Mouse (Mus musculus): ENCODE measurements around the gene Zmym2. TPM values are rescaled to one million over a fixed set of nuclear protein-coding genes. Genes with fewer than 3 reads are reported as not detected.
"Not testable (repeated sequence)": the region's sequence is repeated elsewhere in the genome, so short reads cannot be mapped to it uniquely, and the experiment has no call there.

The Zmym2 gene
- polyA plus RNA-seq, 1 experiment from 2014 or later = 6.4 TPM

DNA sequence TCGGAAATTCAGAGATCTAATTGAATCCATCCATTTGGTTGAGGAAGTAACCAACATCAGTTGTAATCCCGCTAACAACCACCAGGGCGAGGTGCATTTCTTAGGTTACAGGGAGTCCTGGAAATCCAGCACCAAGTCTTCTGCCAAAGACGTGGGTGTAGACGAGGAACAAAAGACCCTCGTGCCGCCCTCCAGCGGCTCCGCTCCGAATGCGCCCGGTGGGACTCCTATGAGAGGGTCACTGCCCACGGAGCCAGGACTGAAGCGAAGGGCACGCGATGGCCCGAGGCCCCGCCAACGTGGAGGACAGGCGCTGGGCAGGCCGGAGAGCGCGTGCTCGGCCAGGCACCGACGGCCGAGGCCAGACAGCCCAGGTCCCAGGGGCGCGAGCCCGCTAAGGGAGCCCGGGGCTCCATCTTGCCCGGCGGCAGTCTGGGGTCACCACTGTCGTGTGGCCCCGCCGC is 1.1 kb upstream of the Zmym2 start:
- Histone ChIP-seq H3K4me3 (replicated peaks) (peak overlapping the region; percentile 77), H3K4me1 (replicated peaks) (peaks cover 30% of the 10 kb centered on the region), H3K27me3 (no peaks in the 10 kb centered on the region), H3K9ac (peak overlapping the region; percentile 81), H3K9me3 (replicated peaks) (no peaks in the 10 kb centered on the region), H3K36me3 (peaks cover 5% of the 10 kb centered on the region; the same call in 1 of the 2 replicates), H3K27ac (peak overlapping the region; percentile 79), H3K4me2 (peak overlapping the region; percentile 96)
- peak; percentile 12 for ATAC-seq (ENCODE audit: low read depth)
- under 1% methylated on average over 36 of the region's 36 CpGs for WGBS (ENCODE audit: insufficient replicate concordance)
- DNase-seq = peak; percentile 76

DNA sequence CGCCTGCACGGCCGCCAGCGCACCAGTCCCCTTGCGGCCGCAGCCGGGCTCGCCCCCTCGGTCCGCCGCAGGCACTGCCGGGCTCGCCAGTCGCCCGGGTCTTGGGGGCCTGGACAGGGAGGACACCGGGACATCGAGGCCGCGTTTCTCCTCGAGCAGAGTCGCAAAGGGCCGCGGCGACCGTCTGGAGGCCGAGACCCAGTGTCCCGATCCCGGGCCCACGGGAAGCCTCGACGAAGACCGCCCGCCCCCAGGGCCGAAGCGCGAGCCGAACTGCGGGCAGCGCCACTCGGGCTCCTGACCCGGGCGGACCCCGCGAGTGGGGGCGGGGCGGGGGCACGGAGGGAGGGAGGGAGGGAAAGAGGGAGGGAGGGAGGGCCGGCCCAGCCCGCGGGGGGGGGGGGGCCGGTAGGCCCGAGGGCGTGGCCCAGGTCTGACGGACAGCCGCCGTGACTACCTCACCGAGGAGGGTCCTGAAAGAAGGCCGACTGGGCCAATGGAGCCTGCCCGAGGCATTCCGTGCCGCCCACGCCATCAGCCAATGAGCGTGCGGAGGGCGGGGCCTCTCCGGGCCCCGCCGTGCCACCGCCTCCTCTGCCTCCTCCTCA is 363 bp upstream of the Zmym2 start:
- DNase-seq (peak; percentile 74), ATAC-seq (ENCODE audit: low read depth) (peak; percentile 96)
- 0% methylated on average over 27 of the region's 69 CpGs for WGBS (ENCODE audit: insufficient replicate concordance)

DNA sequence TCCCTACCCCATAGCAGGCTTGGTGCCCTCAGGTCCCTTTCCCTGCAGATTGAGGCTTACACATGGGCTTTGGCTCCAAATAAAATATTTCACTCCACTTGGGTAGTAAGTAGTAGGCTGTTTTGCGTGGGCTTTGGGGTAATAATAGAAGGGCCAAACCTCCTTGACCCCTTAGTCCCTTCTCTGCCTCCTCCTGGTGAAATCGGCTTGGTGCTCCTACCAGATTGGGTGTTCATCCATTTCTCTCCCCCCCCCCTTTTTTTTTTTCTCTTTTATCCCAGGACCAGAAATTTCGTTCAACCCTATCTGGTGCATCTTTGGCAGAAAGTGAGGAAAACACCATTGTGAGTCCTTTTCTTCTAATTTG is 1.0 kb downstream of the Zmym2 start:
- Histone ChIP-seq H3K27ac (peak overlapping the region; percentile 91), H3K9ac (peak overlapping the region; percentile 88), H3K9me3 (replicated peaks) (no peaks in the 10 kb centered on the region), H3K27me3 (no peaks in the 10 kb centered on the region), H3K4me1 (replicated peaks) (peaks cover 30% of the 10 kb centered on the region), H3K4me2 (peak overlapping the region; percentile 76), H3K36me3 (peaks cover 7% of the 10 kb centered on the region; the same call in 1 of the 2 replicates), H3K4me3 (replicated peaks) (peak overlapping the region; percentile 86)
- no peak for ATAC-seq (ENCODE audit: low read depth)
- WGBS (ENCODE audit: insufficient replicate concordance) = 0% methylated on average over 3 of the region's 3 CpGs
- no peak for DNase-seq

More for the DNA sequence above, 363 bp upstream of the Zmym2 start:
- Histone ChIP-seq H3K4me2 (peak overlapping the region; percentile 96), H3K27ac (peak overlapping the region; percentile 76), H3K4me1 (replicated peaks) (peaks cover 30% of the 10 kb centered on the region), H3K9ac (peak overlapping the region; percentile 81), H3K4me3 (replicated peaks) (peak overlapping the region; percentile 77)
- not testable (repeated sequence) for H3K27me3 ChIP-seq; H3K36me3 ChIP-seq; H3K9me3 ChIP-seq (replicated peaks)

DNA sequence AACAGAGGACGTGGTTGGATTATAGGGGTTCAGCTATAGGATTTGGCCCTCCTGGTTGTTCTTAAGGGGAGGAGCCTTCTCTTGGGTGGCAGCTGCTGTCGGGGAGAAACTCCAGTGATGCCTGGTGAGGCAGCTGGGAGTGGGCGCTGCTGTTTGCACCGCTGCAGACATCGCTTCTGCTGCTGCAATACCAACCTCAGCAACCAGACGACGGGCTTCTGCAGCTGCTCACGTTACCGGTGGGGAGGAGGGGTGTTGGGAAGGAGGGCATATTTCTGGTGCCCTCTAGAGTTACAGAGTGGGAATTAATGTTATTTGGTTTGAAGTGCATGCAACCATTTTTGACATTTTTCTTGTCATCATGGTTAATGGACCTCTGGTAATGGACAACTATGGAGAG is 1.4 kb downstream of the Zmym2 start:
- Histone ChIP-seq H3K9ac (peak overlapping the region; percentile 88), H3K36me3 (peaks cover 8% of the 10 kb centered on the region; the same call in 1 of the 2 replicates), H3K4me1 (replicated peaks) (peaks cover 30% of the 10 kb centered on the region), H3K9me3 (replicated peaks) (no peaks in the 10 kb centered on the region), H3K27ac (peak overlapping the region; percentile 91), H3K27me3 (no peaks in the 10 kb centered on the region), H3K4me3 (replicated peaks) (peak overlapping the region; percentile 86), H3K4me2 (peak overlapping the region; percentile 76)
- ATAC-seq (ENCODE audit: low read depth) (no peak), DNase-seq (peak; percentile 67)
- 1% methylated on average over 9 of the region's 9 CpGs for WGBS (ENCODE audit: insufficient replicate concordance)

DNA sequence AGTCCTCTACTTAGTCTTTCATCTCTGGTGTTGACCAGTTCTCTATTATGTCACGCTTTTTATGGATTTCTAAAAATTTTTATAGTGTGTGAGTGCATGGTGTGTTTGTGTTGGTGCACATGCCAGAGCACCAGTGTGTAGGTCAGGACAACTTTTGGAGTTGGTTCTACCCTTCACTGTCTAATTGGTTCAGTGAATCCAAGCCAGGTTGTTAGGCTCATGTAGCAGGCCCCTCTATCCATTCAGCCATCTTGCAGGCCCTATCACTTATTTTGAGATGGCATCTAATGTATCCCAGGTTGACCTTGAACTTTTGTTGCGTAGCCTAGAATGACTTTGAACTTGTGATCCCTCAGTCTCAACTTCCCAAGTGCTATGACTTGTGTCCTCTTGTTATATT is 2.0 kb downstream of the Zmym2 start:
- Histone ChIP-seq H3K4me1 (replicated peaks) (peaks cover 30% of the 10 kb centered on the region), H3K36me3 (peaks cover 11% of the 10 kb centered on the region; the same call in 1 of the 2 replicates), H3K9me3 (replicated peaks) (no peaks in the 10 kb centered on the region), H3K4me3 (replicated peaks) (peak overlapping the region; percentile 86), H3K4me2 (peak overlapping the region; percentile 76), H3K9ac (peak overlapping the region; percentile 88; the same call in 1 of the 2 replicates), H3K27me3 (no peaks in the 10 kb centered on the region), H3K27ac (no peak overlapping the region; the same call in 1 of the 2 replicates)
- DNase-seq (no peak), ATAC-seq (ENCODE audit: low read depth) (no peak)
- WGBS (ENCODE audit: insufficient replicate concordance) = 59% methylated on average over 2 of the region's 2 CpGs

DNA sequence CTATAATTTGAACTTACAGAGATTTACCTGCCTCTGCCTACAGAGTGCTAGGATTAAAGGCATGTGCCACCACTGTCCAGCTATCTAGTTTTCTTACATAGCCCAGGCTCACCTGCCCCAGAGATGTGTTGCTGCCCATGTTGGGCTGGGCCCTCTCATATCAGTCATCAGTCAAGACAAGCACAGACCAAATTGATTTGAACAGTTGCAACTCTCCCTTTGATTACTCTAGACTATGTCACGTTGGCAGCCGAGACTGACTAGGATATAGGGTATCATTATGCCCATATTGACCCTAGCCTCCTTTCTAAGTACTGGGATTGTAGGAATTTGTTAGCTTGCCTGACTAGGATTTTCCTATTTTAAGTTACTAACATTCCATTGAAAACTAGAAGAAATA is 8.0 kb downstream of the Zmym2 start:
- Histone ChIP-seq H3K9ac (no peak overlapping the region), H3K4me2 (no peak overlapping the region), H3K9me3 (replicated peaks) (no peaks in the 10 kb centered on the region), H3K4me3 (replicated peaks) (no peak overlapping the region), H3K4me1 (replicated peaks) (peaks cover 13% of the 10 kb centered on the region), H3K27ac (no peak overlapping the region), H3K36me3 (peaks cover 11% of the 10 kb centered on the region; the same call in 1 of the 2 replicates), H3K27me3 (no peaks in the 10 kb centered on the region)
- 49% methylated on average over 2 of the region's 2 CpGs for WGBS (ENCODE audit: insufficient replicate concordance)
- DNase-seq = no peak
- no peak for ATAC-seq (ENCODE audit: low read depth)

DNA sequence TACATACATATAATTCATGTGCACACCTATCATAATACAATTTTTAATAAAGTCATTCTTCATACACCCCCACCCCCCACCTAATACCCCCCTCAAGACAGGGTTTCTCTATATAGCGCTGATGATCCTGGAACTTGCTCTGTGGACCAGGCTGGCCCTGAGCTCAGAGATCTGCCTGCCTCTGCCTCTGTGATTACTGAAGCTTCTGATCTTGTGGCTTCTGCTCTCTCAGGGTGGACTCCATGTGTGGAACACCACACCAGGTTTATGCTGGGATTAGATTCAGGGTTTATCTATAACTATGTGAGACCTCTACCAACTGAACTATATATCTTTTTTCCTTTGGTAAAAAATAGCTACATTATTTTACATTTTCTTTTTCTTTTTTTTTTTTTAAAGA is 10.1 kb downstream of the Zmym2 start:
- peaks cover 11% of the 10 kb centered on the region; the same call in 1 of the 2 replicates for H3K36me3 ChIP-seq
- no peaks in the 10 kb centered on the region for H3K9me3 ChIP-seq (replicated peaks)
- no peak overlapping the region for H3K4me2 ChIP-seq
- no peak overlapping the region for H3K27ac ChIP-seq
- 95% methylated on average over 1 of the region's 1 CpGs for WGBS (ENCODE audit: insufficient replicate concordance)
- peaks cover 9% of the 10 kb centered on the region for H3K4me1 ChIP-seq (replicated peaks)
- ATAC-seq (ENCODE audit: low read depth) (no peak), DNase-seq (no peak)
- H3K27me3 ChIP-seq = no peaks in the 10 kb centered on the region
- no peak overlapping the region for H3K4me3 ChIP-seq (replicated peaks)
- H3K9ac ChIP-seq = no peak overlapping the region

DNA sequence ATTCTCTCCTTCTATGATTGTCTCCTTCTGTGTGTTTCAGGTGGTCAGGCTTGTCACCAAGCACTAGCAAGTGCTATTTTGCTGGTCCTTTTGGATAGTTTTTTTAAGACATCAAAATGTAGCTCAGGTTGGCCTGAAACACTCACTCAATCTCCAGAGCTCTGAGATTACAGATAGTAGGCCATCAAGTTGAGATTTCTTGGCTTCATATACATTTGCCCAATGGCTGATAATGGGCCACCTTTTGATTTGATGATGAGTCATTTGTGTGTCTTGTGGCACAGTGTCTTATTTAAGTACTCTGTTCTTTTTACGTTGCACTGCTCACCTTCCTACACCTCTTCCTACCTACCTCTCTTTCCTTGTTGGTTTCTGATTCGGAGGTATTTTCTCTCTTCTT is 11.0 kb downstream of the Zmym2 start:
- 82% methylated on average over 2 of the region's 2 CpGs for WGBS (ENCODE audit: insufficient replicate concordance)
- ATAC-seq (ENCODE audit: low read depth) = no peak
- Histone ChIP-seq H3K4me2 (no peak overlapping the region), H3K27ac (no peak overlapping the region), H3K9ac (no peak overlapping the region), H3K36me3 (peaks cover 10% of the 10 kb centered on the region; the same call in 1 of the 2 replicates), H3K27me3 (no peaks in the 10 kb centered on the region), H3K4me1 (replicated peaks) (peaks cover 9% of the 10 kb centered on the region), H3K4me3 (replicated peaks) (no peak overlapping the region), H3K9me3 (replicated peaks) (no peaks in the 10 kb centered on the region)
- DNase-seq = no peak

DNA sequence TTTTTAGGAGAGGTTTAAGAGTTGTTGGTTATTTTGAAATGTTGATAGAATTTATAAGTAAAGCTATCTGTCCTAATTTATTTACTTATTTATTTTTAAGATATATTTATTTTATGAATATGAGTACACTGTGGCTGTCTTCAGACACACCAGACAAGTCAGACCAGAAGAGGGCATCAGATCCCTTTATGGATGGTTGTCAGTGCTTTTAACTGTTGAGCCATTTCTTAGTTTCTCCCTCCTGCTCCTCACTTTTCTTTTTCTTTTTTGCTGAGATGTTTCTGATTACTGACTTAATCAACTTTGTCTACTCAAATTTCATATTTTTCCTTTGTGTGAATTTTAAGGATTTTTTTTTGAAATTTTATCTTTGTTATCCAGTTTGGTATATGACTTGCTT is 13.2 kb downstream of the Zmym2 start:
- no peak overlapping the region for H3K4me2 ChIP-seq
- DNase-seq = no peak
- H3K9ac ChIP-seq = no peak overlapping the region
- peaks cover 17% of the 10 kb centered on the region for H3K36me3 ChIP-seq
- H3K4me3 ChIP-seq (replicated peaks) = no peak overlapping the region
- H3K27ac ChIP-seq = no peak overlapping the region
- H3K4me1 ChIP-seq (replicated peaks) = no peaks in the 10 kb centered on the region; the same call in 1 of the 2 replicates
- ATAC-seq (ENCODE audit: low read depth) = no peak
- H3K9me3 ChIP-seq (replicated peaks) = no peaks in the 10 kb centered on the region
- H3K27me3 ChIP-seq = no peaks in the 10 kb centered on the region

DNA sequence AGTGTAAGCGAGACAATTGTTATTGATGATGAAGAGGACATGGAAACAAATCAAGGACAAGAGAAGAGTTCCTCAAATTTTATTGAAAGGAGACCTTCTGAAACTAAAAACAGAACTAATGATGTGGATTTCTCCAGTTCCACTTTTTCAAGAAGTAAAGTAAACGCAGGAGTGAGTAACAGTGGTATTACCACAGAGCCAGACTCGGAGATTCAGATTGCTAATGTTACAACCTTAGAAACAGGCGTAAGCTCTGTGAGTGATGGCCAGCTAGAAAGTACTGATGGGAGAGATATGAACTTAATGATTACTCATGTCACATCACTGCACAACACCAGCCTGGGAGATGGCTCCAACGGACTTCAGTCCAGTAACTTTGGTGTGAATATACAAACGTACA is 16.6 kb downstream of the Zmym2 start:
- DNase-seq = no peak
- no peak overlapping the region for H3K4me3 ChIP-seq (replicated peaks)
- peaks cover 2% of the 10 kb centered on the region; the same call in 1 of the 2 replicates for H3K4me1 ChIP-seq (replicated peaks)
- H3K27me3 ChIP-seq = no peaks in the 10 kb centered on the region
- no peaks in the 10 kb centered on the region for H3K9me3 ChIP-seq (replicated peaks)
- peaks cover 25% of the 10 kb centered on the region for H3K36me3 ChIP-seq
- no peak overlapping the region for H3K9ac ChIP-seq
- ATAC-seq (ENCODE audit: low read depth) = no peak
- WGBS (ENCODE audit: insufficient replicate concordance) = 76% methylated on average over 6 of the region's 6 CpGs
- no peak overlapping the region for H3K4me2 ChIP-seq
- no peak overlapping the region for H3K27ac ChIP-seq

DNA sequence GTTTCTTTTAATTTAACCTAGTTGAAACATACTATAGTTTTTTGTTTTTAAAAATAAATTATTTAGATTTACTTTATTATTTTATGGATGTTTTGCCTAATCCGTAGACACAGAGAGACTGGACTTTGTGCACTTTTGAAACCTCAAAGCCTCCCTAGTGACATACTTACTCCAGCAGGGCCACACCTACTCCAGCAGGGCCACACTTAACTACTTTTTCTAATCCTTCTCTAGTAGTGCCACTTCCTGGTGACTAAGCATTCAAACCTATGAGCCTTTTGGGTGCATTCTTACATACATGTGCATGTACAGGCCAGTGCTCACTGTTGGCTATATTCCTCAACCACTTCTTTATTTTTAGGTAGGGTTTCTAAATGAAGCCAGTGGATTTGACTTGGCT is 19.2 kb downstream of the Zmym2 start:
- Histone ChIP-seq H3K4me1 (replicated peaks) (peaks cover 2% of the 10 kb centered on the region; the same call in 1 of the 2 replicates), H3K27ac (no peak overlapping the region), H3K4me2 (no peak overlapping the region), H3K4me3 (replicated peaks) (no peak overlapping the region), H3K36me3 (peaks cover 25% of the 10 kb centered on the region), H3K9ac (no peak overlapping the region), H3K9me3 (replicated peaks) (no peaks in the 10 kb centered on the region), H3K27me3 (no peaks in the 10 kb centered on the region)
- WGBS (ENCODE audit: insufficient replicate concordance) = 85% methylated on average over 1 of the region's 1 CpGs
- no peak for DNase-seq
- ATAC-seq (ENCODE audit: low read depth) = no peak

DNA sequence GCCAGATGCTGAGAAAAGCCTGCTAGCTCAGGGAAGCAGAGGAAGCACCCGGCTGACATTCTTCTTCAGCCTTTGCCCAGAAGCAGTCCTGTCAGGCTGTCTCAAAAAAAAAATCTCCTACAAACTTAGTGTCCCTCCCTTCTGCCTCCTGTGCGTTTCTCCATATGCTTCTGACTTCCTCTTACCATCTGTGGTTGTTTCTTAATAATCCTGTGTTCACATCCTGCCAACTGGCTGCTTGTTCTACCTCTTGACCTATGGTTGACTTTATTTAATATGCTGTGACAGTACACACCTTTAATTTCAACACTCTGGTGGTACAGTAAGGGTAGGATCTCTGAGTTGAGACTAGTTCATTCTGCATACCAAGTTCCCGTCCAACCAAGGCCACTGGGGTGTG is 32.1 kb downstream of the Zmym2 start:
- ATAC-seq (ENCODE audit: low read depth) = no peak
- Histone ChIP-seq H3K27ac (no peak overlapping the region), H3K27me3 (no peaks in the 10 kb centered on the region)

More for the DNA sequence above, 32.1 kb downstream of the Zmym2 start:
- H3K4me1 ChIP-seq (replicated peaks) = no peaks in the 10 kb centered on the region
- no peak overlapping the region for H3K4me2 ChIP-seq
- H3K9ac ChIP-seq = no peak overlapping the region
- peaks cover 4% of the 10 kb centered on the region; the same call in 1 of the 2 replicates for H3K36me3 ChIP-seq
- no peak overlapping the region for H3K4me3 ChIP-seq (replicated peaks)
- H3K9me3 ChIP-seq (replicated peaks) = no peaks in the 10 kb centered on the region
- 48% methylated on average over 3 of the region's 3 CpGs for WGBS (ENCODE audit: insufficient replicate concordance)
- no peak for DNase-seq

All from liver, embryonic 13.5 days (tissue).